In genomic region chr11:70319614-70320013, GRCm38 (mm10) we compare ENCODE assay signal across 25 mouse cellular contexts. TPM values are rescaled to one million over a fixed set of nuclear protein-coding genes. Genes with fewer than 3 reads are reported as not detected.
DNase-seq lines count a peak whose midpoint lies in the region; TF ChIP-seq lines count a peak whose summit lies in the region.
"Had no signal": no experiment of that assay in that cellular context is flagged by ENCODE, and none has a peak within 500 bp of the region (broad histone marks: within the 10 kb centered on the region; RNA-seq: fewer than 3 reads in every experiment).

No protein-coding gene starts in this region.

- H3K36me3 ChIP-seq in testis, adult 2 months (ENCODE audit: control insufficient read depth, insufficient read depth, low read length), result no peaks in the 10 kb centered on the region
- H3K36me3 ChIP-seq: forebrain, embryonic 15.5 days; G1E had no signal

- DNase-seq in cerebellum, postnatal 10 days, result peak; percentile 44 to 49
- no peak for DNase-seq in cerebellum, postnatal 4 days (ENCODE audit: low spot score in 2 of 2)
- peak; percentile 16 for DNase-seq in left cerebral cortex, postnatal 4 days
- no peak for DNase-seq in left cerebral cortex, postnatal 36 days (ENCODE audit: low spot score in 2 of 2)
- no peak for DNase-seq in testis, postnatal 14 days (ENCODE audit: low spot score)
- DNase-seq: adrenal gland, adult 8-10 months; adrenal gland, postnatal 14 days; adrenal gland, postnatal 36 days; B cell, adult 2 months; cerebellum, adult 11-12 months; cerebellum, adult 2 months; cerebellum, adult 9-10 months; cerebellum, postnatal 36 days; forebrain, postnatal 0 days had no signal

- peaks cover 7% of the 10 kb centered on the region for H3K4me1 ChIP-seq in testis, adult 2 months (ENCODE audit: control insufficient read depth, insufficient read depth, low read length)

- TF ChIP-seq POLR2A in testis, adult 2 months (IDR thresholded peaks at IDR 0.05; ENCODE audit: control insufficient read depth, low read depth, low read length), result no peak

- no peak for TF ChIP-seq CTCF in testis, adult 2 months (IDR thresholded peaks at IDR 0.05; ENCODE audit: control insufficient read depth, insufficient read depth, insufficient replicate concordance, low read depth, low read length)

- H3K4me3 ChIP-seq in testis, adult 2 months (ENCODE audit: control insufficient read depth, low read depth, low read length), result peak overlapping the region; percentile 15
- H3K4me3 ChIP-seq: forebrain, embryonic 13.5 days; forebrain, embryonic 15.5 days had no signal

- H3K27me3 ChIP-seq in testis, adult 2 months (ENCODE audit: control insufficient read depth, insufficient read depth, low read length), result no peaks in the 10 kb centered on the region; the same call in 1 of the 2 replicates

- intact Hi-C loops in left cerebral cortex, postnatal 4 days (cut with DNase I), result no loop called here
- intact Hi-C loops in left cerebral cortex, postnatal 36 days (cut with DNase I), result no loop called here

- no peak overlapping the region for H3K27ac ChIP-seq in testis, adult 2 months (ENCODE audit: control insufficient read depth, insufficient read depth, low read depth, low read length)
- H3K27ac ChIP-seq: forebrain, embryonic 13.5 days; forebrain, embryonic 15.5 days had no signal

RNA-seq across cellular contexts. Expression of gene Alox12e, which starts 2.8 kb away (rescaled TPM):
- under 1 TPM; 0.26 to 0.42 TPM for total RNA-seq in left cerebral cortex, postnatal 4 days (2021)
- total RNA-seq in left cerebral cortex, postnatal 36 days (2021), result under 1 TPM; 0.17 to 0.54 TPM
- 0.12 TPM in 1 of 2 replicates, not detected in the other for polyA plus RNA-seq in testis, adult 2 months (2012; rRNA removed)
- total RNA-seq: adrenal gland, adult 18-20 months; adrenal gland, adult 8-10 months; adrenal gland, postnatal 14 days; adrenal gland, postnatal 36 days had no signal
- polyA plus RNA-seq: activated CD4-positive, CD25-positive, alpha-beta regulatory T cell, adult 4 months; CD4-positive, CD25-positive, alpha-beta regulatory T cell, adult 4 months; cerebellum, adult 2 months; cortical plate, adult 2 months; forebrain, embryonic 11.5 days; forebrain, embryonic 13.5 days; forebrain, embryonic 15.5 days; G1E; Patski had no signal

RNA-seq across cellular contexts. Expression of gene Alox15, which starts 32.2 kb away (rescaled TPM):
- not detected for total RNA-seq in left cerebral cortex, postnatal 4 days (2021)
- total RNA-seq in left cerebral cortex, postnatal 36 days (2021), result under 1 TPM in 1 of 2 experiments, not detected in 1; 0.39 TPM
- 0.52 and 1.3 TPM in 2 replicates for polyA plus RNA-seq in testis, adult 2 months (2012; rRNA removed)
- total RNA-seq: CH12.LX; forebrain, postnatal 0 days; G1E had no signal
- polyA plus RNA-seq: CD4-positive, CD25-positive, alpha-beta regulatory T cell, adult 4 months; forebrain, embryonic 15.5 days; forebrain, postnatal 0 days; G1E; Patski had no signal

Comparison
In these comparisons a context has a peak if more than half of its experiments do, and no peak if none do; other contexts are left out.
1. DNase-seq: peak in cerebellum, postnatal 10 days (2 of 2) and left cerebral cortex, postnatal 4 days (single experiment); none in cerebellum, postnatal 4 days (0 of 2), left cerebral cortex, postnatal 36 days (0 of 2) and testis, postnatal 14 days (single experiment).